Mouse (Mus musculus): ENCODE results near the gene Enah.

Enah gene

DNA sequence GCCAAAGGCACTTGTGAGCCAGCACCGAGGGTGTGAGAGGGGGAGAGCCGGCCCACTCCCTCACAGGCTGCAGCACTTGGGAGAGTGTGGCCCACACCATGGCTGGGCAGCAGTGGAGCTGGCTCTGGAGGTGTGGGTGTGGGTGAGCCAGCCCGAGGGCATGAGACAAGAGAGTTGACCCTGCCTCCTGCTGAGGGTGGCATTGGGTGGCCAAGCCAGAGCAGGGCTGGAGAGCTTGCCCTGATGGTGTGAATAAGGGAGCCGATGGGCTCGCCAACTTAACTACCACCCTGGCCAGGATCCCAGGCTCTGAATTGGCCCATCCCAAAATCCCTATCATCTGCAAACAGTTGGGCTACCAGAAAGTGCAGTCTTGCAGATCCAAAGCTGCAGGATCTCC lies 141.4 kb downstream of the Enah start:
- in situ Hi-C loops (cut with MboI, MseI): no loop called here

- in situ Hi-C loops (cut with MboI, MseI): no loop called here
These were observed 142.7 kb downstream of the Enah start for GRCm38 (mm10) chr1:181877088-181877487.

GRCm38 (mm10) chr1:181876656-181877055 lies 143.1 kb downstream of the Enah start:
- in situ Hi-C loops (cut with MboI, MseI): no loop called here

DNA sequence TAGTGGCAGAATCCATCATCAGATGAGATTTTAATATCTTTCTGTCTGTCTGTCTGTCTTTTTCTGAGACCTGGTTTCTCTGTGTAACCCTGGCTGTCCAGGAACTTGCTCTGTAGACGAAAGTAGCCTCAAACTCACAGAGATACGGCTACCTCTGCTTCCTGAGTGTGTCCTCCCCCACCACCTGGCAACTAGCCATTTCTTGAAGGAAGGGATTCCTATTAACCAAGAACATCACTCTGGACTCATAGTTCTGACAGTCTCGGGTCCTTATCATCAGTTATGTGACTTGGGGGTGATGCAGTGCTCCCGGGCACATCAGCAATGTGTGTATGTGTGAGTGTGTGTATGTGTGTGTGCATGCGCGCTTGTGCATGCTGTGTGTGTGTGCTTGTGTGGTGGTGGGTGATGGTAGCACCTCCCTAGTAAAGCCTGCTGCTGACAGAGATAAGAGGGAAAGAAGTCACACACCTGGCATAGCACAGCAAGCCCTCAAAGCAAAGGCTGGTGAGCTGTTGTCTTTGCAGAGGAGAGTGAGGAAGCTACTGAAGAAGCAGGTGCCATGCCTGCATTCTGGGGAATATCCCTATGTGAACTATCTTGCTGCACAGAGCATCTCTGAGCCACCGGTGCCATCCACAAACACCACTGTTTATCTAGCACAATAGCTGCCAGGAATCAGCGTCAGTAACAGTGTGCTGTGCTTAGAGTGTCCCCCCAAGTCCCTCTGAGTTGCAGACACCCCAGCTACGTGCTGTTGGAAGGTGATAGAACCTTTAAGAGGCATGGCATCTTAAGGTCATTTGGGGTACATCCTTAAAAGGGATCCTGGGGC lies 146.5 kb downstream of the Enah start:
- in situ Hi-C loops (cut with MboI, MseI): no loop called here

GRCm38 (mm10) chr1:181872639-181873038 lies 147.2 kb downstream of the Enah start:
- in situ Hi-C loops (cut with MboI, MseI): no loop called here

DNA sequence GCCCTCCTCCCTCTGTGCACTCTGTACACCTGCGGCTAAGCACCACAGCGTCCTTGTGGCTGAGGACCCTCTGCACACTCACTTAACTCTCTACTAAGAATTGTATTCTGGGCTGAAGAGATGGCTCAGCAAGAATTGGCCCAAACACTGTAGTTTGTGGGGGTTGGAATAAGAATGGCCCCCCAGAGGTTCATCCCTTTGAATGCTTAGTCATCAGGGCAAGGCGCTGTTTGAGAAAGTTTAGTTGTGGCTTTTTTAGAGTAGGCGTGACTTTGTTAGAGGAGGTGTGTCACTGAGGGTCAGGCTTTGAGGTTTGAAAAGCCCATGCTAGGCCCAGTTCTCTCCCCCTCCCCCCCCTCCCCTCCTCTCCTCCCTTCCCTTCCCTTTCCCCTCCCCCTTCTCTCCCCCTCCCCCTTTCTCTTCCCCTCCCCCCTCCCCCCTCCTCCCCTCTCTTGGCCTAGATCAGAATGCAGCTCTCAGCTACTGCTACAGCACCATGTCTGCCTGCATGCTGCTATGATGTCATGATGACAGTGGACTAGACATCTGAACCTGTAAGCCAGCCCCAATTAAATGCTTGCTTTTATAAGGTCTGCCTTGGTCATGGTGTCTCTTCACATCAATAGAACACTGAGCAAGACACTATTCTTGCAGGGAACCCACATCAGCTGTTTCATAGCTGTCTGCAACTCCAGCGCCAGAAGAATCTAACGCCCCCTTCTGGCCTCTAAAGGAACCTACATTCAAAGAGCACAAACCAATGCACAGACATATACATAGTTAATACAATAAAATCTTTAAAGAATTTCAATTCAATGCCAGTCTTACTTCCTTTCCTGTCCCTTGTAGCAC lies 153.1 kb downstream of the Enah start:
- in situ Hi-C loops (cut with MboI, MseI): no loop called here

DNA sequence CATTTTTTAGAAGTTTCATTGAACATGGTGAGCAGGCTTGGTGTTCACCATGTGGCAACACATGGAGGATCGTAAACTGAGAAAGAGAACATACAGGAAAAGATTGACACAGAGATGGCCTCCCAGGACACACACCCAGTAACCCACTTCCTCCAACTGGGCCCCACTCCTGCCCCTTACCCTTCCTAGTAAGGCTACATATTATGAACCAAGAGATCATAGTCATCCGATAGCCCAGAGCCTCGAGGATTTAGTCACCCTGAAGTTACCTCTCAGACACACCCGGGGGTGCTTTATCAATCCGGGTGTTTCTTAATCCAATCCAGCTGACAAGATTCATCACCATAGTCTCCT lies 153.9 kb downstream of the Enah start:
- in situ Hi-C loops (cut with MboI, MseI): no loop called here

- in situ Hi-C loops (cut with MboI, MseI): no loop called here
These were observed 154.6 kb downstream of the Enah start for GRCm38 (mm10) chr1:181864971-181865862.

DNA sequence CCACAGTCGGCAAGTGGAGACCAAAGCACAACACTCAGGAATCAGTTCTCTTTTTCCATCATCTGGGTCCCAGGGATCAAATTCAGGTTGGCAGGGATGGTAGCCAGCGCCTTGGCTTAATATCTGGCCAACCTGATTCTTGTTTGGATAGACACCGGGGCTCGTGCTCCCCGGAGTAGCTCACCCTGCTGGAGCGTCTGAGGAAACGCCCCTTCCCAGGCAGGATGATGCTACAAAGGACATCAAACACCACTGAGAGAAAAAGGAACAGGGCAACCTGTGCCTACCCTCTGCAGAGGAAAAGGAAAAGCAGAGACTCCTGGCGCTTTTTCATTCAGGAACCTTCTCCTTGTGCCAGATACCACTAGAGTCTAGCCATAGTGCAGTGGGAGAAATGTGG lies 156.4 kb downstream of the Enah start:
- in situ Hi-C loops (cut with MboI, MseI): no loop called here

- in situ Hi-C loops (cut with MboI, MseI): no loop called here
These were observed 157.0 kb downstream of the Enah start for GRCm38 (mm10) chr1:181862676-181863374.

DNA sequence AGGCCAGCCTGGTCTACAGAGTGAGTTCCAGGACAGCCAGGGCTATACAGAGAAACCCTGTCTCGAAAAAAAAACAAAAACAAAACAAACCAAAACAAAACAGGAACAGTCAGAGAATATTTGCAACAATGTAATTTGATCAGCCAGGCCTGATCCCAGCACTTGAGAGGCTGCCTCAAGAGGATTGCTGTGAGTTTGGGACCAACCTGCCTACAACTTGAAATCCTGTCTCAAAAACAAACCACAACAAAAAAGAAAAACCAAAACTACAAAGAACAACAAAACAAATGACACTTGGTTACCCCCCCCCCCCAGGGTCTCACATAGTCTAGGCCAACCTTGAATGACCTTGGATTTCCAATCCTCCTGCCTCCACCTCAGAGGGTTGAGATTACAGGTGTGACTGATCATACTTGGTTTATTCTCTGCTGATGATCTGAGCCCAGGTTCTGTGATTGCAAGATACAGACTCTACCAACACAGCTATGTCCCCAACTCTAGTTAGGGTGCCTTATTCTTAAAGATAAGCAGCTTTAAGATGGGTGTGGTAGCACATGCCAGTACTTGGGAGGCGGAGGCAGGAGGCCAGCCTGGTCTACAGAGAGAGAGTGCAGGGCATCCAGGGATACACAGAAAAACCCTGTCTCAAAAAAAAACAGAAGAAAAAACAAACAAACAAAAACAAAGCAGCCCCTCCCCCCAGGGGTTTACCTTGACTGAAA lies 158.4 kb downstream of the Enah start:
- in situ Hi-C loops (cut with MboI, MseI): no loop called here

GRCm38 (mm10) chr1:181860659-181861058 lies 159.1 kb downstream of the Enah start:
- in situ Hi-C loops (cut with MboI, MseI): no loop called here

DNA sequence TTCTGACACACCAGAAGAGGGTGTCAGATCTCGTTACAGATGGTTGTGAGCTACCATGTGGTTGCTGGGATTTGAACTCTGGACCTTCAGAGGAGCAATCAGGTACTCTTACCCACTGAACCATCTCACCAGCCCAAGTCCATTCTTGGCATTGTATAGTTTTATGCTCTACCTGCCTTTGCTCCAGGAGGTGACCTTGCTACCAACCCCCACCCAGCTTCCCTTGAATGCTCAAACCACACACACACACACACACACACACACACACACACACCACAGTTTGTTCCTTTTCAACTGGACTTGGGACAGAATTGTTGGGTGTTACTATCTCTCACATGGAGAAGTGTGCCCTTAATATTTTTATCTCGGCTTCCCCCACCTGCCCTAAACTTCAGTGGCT lies 163.5 kb downstream of the Enah start:
- in situ Hi-C loops (cut with MboI, MseI): no loop called here

DNA sequence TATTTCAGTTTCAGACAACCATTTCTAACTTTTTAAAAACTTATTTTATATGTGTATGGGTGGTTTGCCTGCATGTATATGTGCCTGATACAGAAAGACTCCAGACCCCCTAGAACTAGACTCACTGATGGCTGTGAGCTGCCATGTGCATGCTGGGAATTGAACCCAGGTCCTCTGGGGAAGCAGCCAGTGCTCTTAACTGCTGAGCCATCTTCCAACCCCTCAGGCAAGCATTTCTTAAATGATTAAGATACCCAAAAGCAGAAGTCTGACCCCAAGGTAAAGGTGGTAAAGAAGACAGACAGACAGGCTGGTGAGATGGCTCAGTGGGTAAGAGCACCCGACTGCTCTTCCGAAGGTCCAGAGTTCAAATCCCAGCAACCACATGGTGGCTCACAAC lies 165.0 kb downstream of the Enah start:
- in situ Hi-C loops (cut with MboI, MseI): no loop called here

- in situ Hi-C loops (cut with MboI, MseI): no loop called here
These were observed 166.6 kb downstream of the Enah start for GRCm38 (mm10) chr1:181853081-181853736.

DNA sequence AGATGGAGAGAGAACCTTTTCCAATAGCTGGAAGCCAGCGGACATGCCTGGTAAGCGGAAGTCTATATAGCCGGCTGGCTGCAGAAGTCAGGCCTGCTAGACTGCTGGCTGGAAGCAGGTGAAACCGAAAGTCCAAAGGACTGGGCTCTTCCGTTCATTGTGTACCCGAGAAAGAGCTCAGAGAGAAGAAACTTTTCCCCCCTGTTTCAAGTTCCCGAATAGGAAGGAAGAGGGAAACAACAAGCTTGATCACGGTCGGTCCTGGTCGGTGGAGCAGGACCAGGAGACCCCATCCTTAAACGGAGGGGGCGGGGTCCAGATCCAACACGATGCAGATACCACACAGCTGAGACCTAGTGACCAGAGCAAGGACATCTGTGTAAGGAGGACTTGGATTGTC lies 167.3 kb downstream of the Enah start:
- in situ Hi-C loops (cut with MboI, MseI): no loop called here

GRCm38 (mm10) chr1:181851521-181852310 lies 168.1 kb downstream of the Enah start:
- in situ Hi-C loops (cut with MboI, MseI): no loop called here

- in situ Hi-C loops (cut with MboI, MseI): no loop called here
These were observed 169.3 kb downstream of the Enah start for GRCm38 (mm10) chr1:181850441-181850840.

GRCm38 (mm10) chr1:181848210-181848609 lies 171.6 kb downstream of the Enah start:
- in situ Hi-C loops (cut with MboI, MseI): loop anchor here (10.0 kb wide), 1 partner anchor 833 kb away; no protein-coding TSS in a partner anchor
